Mouse (Mus musculus): ENCODE results near the gene Fra10ac1.

DNA sequence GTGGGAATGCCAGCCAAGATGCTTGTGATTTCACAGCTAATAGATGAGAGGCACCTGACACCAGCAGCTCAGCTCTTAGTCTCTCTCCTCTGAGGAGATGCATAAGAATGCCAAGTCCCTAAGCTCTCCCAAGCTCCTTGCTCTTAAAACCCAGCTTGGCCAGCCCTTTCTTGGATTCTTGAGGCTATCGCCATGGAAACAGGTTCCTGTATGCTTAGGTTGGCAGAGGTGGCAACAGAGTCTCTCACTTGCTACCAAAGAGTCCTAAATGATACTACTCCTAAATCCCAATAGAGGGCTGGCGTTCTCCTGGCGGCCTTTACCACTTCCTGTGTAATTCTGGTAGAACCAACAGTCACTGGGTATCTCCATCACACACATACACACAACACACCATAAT is 35.5 kb upstream of the Fra10ac1 start:
- no peak for TF ChIP-seq CTCF (IDR thresholded peaks at IDR 0.05; ENCODE audit: low read depth, low read length)
- no peak for TF ChIP-seq POLR2A (IDR thresholded peaks at IDR 0.05; ENCODE audit: borderline replicate concordance, low read depth, low read length)

Data from bone marrow macrophage, adult 2 months (primary cell).